Comparison of ENCODE assay signal across 8 mouse cellular contexts in genomic region chr2:65189346-65189745, GRCm38 (mm10). TPM values are rescaled to one million over a fixed set of nuclear protein-coding genes. Genes with fewer than 3 reads are reported as not detected.
A peak's percentile ranks its signal among the peaks of the same experiment; 100 is the strongest.
DNase-seq lines count a peak whose midpoint lies in the region; ATAC-seq lines count a peak whose summit lies in the region.

No protein-coding gene starts in this region.

- H3K9ac ChIP-seq in kidney, embryonic 16.5 days (replicated peaks; ENCODE audit: low read length) = no peak overlapping the region
- H3K9ac ChIP-seq in forebrain, embryonic 11.5 days (ENCODE audit: low read length) = no peak overlapping the region

- WGBS in kidney, embryonic 16.5 days = 45% methylated on average over 7 of the region's 7 CpGs
- WGBS in forebrain, embryonic 11.5 days = 75% methylated on average over 7 of the region's 7 CpGs

- DNase-seq in adrenal gland, postnatal 25 days = peak; percentile 35
- DNase-seq in lung, postnatal 25 days (ENCODE audit: low spot score) = peak; percentile 64
- DNase-seq in thymus, postnatal 14 days = peak; percentile 59
- no peak for DNase-seq in left cerebral cortex, postnatal 4 days
- no peak for DNase-seq in forebrain, embryonic 11.5 days (ENCODE audit: low spot score)
- DNase-seq in testis, postnatal 14 days (ENCODE audit: low spot score) = no peak

- no peaks in the 10 kb centered on the region for H3K36me3 ChIP-seq in kidney, embryonic 16.5 days (ENCODE audit: insufficient read depth, low read length)
- no peaks in the 10 kb centered on the region for H3K36me3 ChIP-seq in forebrain, embryonic 11.5 days (ENCODE audit: control insufficient read depth, insufficient read depth, low read length)

- H3K27me3 ChIP-seq in kidney, embryonic 16.5 days (ENCODE audit: insufficient read depth, low read length) = no peaks in the 10 kb centered on the region
- no peaks in the 10 kb centered on the region for H3K27me3 ChIP-seq in forebrain, embryonic 11.5 days (ENCODE audit: control insufficient read depth, insufficient read depth, low read length)

- no peak overlapping the region for H3K4me3 ChIP-seq in kidney, embryonic 16.5 days (ENCODE audit: low read length)
- H3K4me3 ChIP-seq in forebrain, embryonic 11.5 days (ENCODE audit: low read depth, low read length) = no peak overlapping the region

- intact Hi-C loops in left cerebral cortex, postnatal 4 days (cut with DNase I) = no loop called here

- H3K4me1 ChIP-seq in kidney, embryonic 16.5 days (ENCODE audit: insufficient read depth, low read length) = peaks cover 35% of the 10 kb centered on the region
- H3K4me1 ChIP-seq in forebrain, embryonic 11.5 days (replicated peaks; ENCODE audit: control insufficient read depth, insufficient read depth, low read length) = no peaks in the 10 kb centered on the region

- no peaks in the 10 kb centered on the region for H3K9me3 ChIP-seq in kidney, embryonic 16.5 days (ENCODE audit: low read length)
- H3K9me3 ChIP-seq in forebrain, embryonic 11.5 days (ENCODE audit: control insufficient read depth, low read length) = no peaks in the 10 kb centered on the region

- H3K27ac ChIP-seq in kidney, embryonic 16.5 days (ENCODE audit: low read length) = peak overlapping the region; percentile 19; the same call in 1 of the 2 replicates
- no peak overlapping the region for H3K27ac ChIP-seq in forebrain, embryonic 11.5 days (ENCODE audit: low read depth, low read length)

- ATAC-seq in granulocyte monocyte progenitor cell, adult 5-6 weeks (replicated peaks; ENCODE audit: poor library complexity, severe bottlenecking) = peak; percentile 92
- ATAC-seq in kidney, embryonic 16.5 days (ENCODE audit: low FRiP score, low TSS enrichment) = peak; percentile 79
- ATAC-seq in forebrain, embryonic 11.5 days (replicated peaks; ENCODE audit: low FRiP score) = no peak

- H3K4me2 ChIP-seq in kidney, embryonic 16.5 days (replicated peaks; ENCODE audit: low read depth, low read length) = no peak overlapping the region
- H3K4me2 ChIP-seq in forebrain, embryonic 11.5 days (ENCODE audit: low read depth, low read length, severe bottlenecking) = no peak overlapping the region

RNA-seq across cellular contexts. Expression of gene Cobll1, which starts 49.9 kb away (rescaled TPM):
- total RNA-seq in adrenal gland, postnatal 25 days (2021) = 274 and 367 TPM in 2 replicates
- 2.9 and 3.6 TPM in 2 replicates for total RNA-seq in granulocyte monocyte progenitor cell, adult 5-6 weeks (2014; fragmentation: Nextera tagmentation)
- total RNA-seq in granulocyte monocyte progenitor cell, adult 5-6 weeks (2017) = 1.0 and 1.7 TPM in 2 replicates
- 21.2 and 25.9 TPM in 2 replicates for polyA plus RNA-seq in kidney, embryonic 16.5 days (2015; fragmentation: Nextera tagmentation; extraction: Ambion mirVana)
- 1 to 10 TPM; 7.2 to 9.3 TPM for total RNA-seq in left cerebral cortex, postnatal 4 days (2021)
- polyA plus RNA-seq in forebrain, embryonic 11.5 days (2014; fragmentation: Nextera tagmentation; extraction: Ambion mirVana) = 4.2 and 4.8 TPM in 2 replicates

Comparison
In these comparisons a context has a peak if more than half of its experiments do, and no peak if none do; other contexts are left out.
1. DNase-seq: peak in adrenal gland, postnatal 25 days (single experiment), lung, postnatal 25 days (single experiment) and thymus, postnatal 14 days (single experiment); none in left cerebral cortex, postnatal 4 days (single experiment), forebrain, embryonic 11.5 days (single experiment) and testis, postnatal 14 days (single experiment).
2. RNA of gene Cobll1, which starts 49.9 kb away (total RNA-seq): 274 to 367 TPM in adrenal gland, postnatal 25 days; 7.2 to 9.3 TPM in left cerebral cortex, postnatal 4 days and 1.0 to 3.6 TPM in granulocyte monocyte progenitor cell, adult 5-6 weeks; every median in the first group is over 10 times any median in the second.